Mouse (Mus musculus) intestine, embryonic 16.5 days (tissue): ENCODE results near the gene Gabrr3. TPM values are rescaled to one million over a fixed set of nuclear protein-coding genes. Genes with fewer than 3 reads are reported as not detected.

Source experiments
- ATAC-seq: fragments of 200-750 bp; cut with Nextera tagmentation; 2 replicates; pipeline ENCODE4 v1.8.0; 2017; ENCODE audit warnings: moderate TSS enrichment, moderate library complexity
- H3K27ac ChIP-seq: fragments of 300-500 bp; sonication (generic); 2 replicates; pipeline ENCODE4 v1.5.1; 2014; ENCODE audit warnings: mild to moderate bottlenecking, low read length
- H3K27me3 ChIP-seq: fragments of 300-500 bp; sonication (generic); replicated peaks from 2 replicates; pipeline ENCODE4 v1.6.1; 2014; ENCODE audit warnings: low read length, control low read depth, mixed read lengths; ENCODE audit not compliant: control insufficient read depth, insufficient read depth
- H3K36me3 ChIP-seq: fragments of 300-500 bp; sonication (generic); 2 replicates; pipeline ENCODE4 v1.6.1; 2014; ENCODE audit warnings: low read length, control low read depth; ENCODE audit not compliant: control insufficient read depth, insufficient read depth
- H3K4me1 ChIP-seq: fragments of 300-500 bp; sonication (generic); 2 replicates; pipeline ENCODE4 v1.6.1; 2014; ENCODE audit warnings: low read length, control low read depth, mixed read lengths; ENCODE audit not compliant: control insufficient read depth, insufficient read depth
- H3K4me2 ChIP-seq: fragments of 300-500 bp; sonication (generic); 2 replicates; pipeline ENCODE4 v1.6.1; 2014; ENCODE audit warnings: low read depth, low read length, control low read depth
- H3K4me3 ChIP-seq: fragments of 300-500 bp; sonication (generic); 2 replicates; pipeline ENCODE4 v1.5.1; 2014; ENCODE audit warnings: mild to moderate bottlenecking, low read length
- H3K9ac ChIP-seq: fragments of 300-500 bp; sonication (generic); 2 replicates; pipeline ENCODE4 v1.6.1; 2014; ENCODE audit warnings: low read depth, low read length
- H3K9me3 ChIP-seq: fragments of 300-500 bp; sonication (generic); 2 replicates; pipeline ENCODE4 v1.6.1; 2016; ENCODE audit warnings: low read length, control low read depth; ENCODE audit not compliant: control insufficient read depth
- WGBS: fragments of 180-500 bp; shearing (Covaris S2); extraction: QIAGEN DNeasy Blood & Tissue Kit; methylation state at CpG from one replicate; pipeline ENCODE4 v1.1.7; 2014; 5-methylcytosine and 5-hydroxymethylcytosine counted together
- polyA plus RNA-seq: library from polyadenylated mRNA; unstranded; fragments of >200 nt; fragmentation: Nextera tagmentation; extraction: Ambion mirVana; gene quantifications from 2 replicates; pipeline ENCODE4 v1.2.1, GENCODE M21; 2015

Gene Gabrr3
- polyA plus RNA-seq, 1 experiment from 2014 or later, result not detected

GRCm38 (mm10) chr16:59420237-59420866 lies 13.2 kb downstream of the Gabrr3 start:
- H3K27ac ChIP-seq, result no peak overlapping the region
- no peaks in the 10 kb centered on the region for H3K36me3 ChIP-seq
- H3K27me3 ChIP-seq, result no peaks in the 10 kb centered on the region
- WGBS, result 58% methylated on average over 9 of the region's 9 CpGs
- H3K4me3 ChIP-seq, result no peak overlapping the region
- no peaks in the 10 kb centered on the region for H3K4me1 ChIP-seq
- H3K4me2 ChIP-seq, result no peak overlapping the region
- no peak for ATAC-seq
- no peak overlapping the region for H3K9ac ChIP-seq
- H3K9me3 ChIP-seq, result no peaks in the 10 kb centered on the region

- H3K4me3 ChIP-seq, result no peak overlapping the region
- H3K4me1 ChIP-seq, result no peaks in the 10 kb centered on the region
- H3K27me3 ChIP-seq, result no peaks in the 10 kb centered on the region
- ATAC-seq, result peak; percentile 63; the same call in 1 of the 2 replicates
- no peak overlapping the region for H3K27ac ChIP-seq
- H3K9ac ChIP-seq, result no peak overlapping the region
- WGBS, result 8% methylated on average over 6 of the region's 6 CpGs
- H3K4me2 ChIP-seq, result no peak overlapping the region
- H3K9me3 ChIP-seq, result no peaks in the 10 kb centered on the region
- no peaks in the 10 kb centered on the region for H3K36me3 ChIP-seq
Measured at GRCm38 (mm10) chr16:59420867-59421251, 13.7 kb downstream of the Gabrr3 start.

GRCm38 (mm10) chr16:59421571-59422345 lies 14.6 kb downstream of the Gabrr3 start:
- no peak overlapping the region for H3K4me3 ChIP-seq
- no peaks in the 10 kb centered on the region for H3K36me3 ChIP-seq
- no peak overlapping the region for H3K27ac ChIP-seq
- H3K4me2 ChIP-seq, result no peak overlapping the region
- ATAC-seq, result no peak
- no peak overlapping the region for H3K9ac ChIP-seq
- H3K27me3 ChIP-seq, result no peaks in the 10 kb centered on the region
- no peaks in the 10 kb centered on the region for H3K4me1 ChIP-seq
- H3K9me3 ChIP-seq, result no peaks in the 10 kb centered on the region
- 50% methylated on average over 13 of the region's 13 CpGs for WGBS

GRCm38 (mm10) chr16:59427960-59428359 lies 20.8 kb downstream of the Gabrr3 start:
- no peaks in the 10 kb centered on the region for H3K27me3 ChIP-seq
- no peak for ATAC-seq
- H3K4me2 ChIP-seq, result no peak overlapping the region
- H3K4me3 ChIP-seq, result no peak overlapping the region
- 67% methylated on average over 7 of the region's 7 CpGs for WGBS
- H3K27ac ChIP-seq, result no peak overlapping the region
- no peaks in the 10 kb centered on the region for H3K4me1 ChIP-seq
- H3K9ac ChIP-seq, result no peak overlapping the region
- no peaks in the 10 kb centered on the region for H3K36me3 ChIP-seq
- H3K9me3 ChIP-seq, result no peaks in the 10 kb centered on the region

GRCm38 (mm10) chr16:59433181-59433580 lies 26.0 kb downstream of the Gabrr3 start:
- ATAC-seq, result no peak
- H3K4me1 ChIP-seq, result no peaks in the 10 kb centered on the region
- no peaks in the 10 kb centered on the region for H3K27me3 ChIP-seq
- no peak overlapping the region for H3K27ac ChIP-seq
- H3K4me2 ChIP-seq, result no peak overlapping the region
- H3K4me3 ChIP-seq, result no peak overlapping the region
- 69% methylated on average over 11 of the region's 11 CpGs for WGBS
- no peaks in the 10 kb centered on the region for H3K36me3 ChIP-seq
- no peak overlapping the region for H3K9ac ChIP-seq
- H3K9me3 ChIP-seq, result no peaks in the 10 kb centered on the region

GRCm38 (mm10) chr16:59444880-59445559 lies 37.9 kb downstream of the Gabrr3 start:
- no peaks in the 10 kb centered on the region for H3K36me3 ChIP-seq
- ATAC-seq, result no peak
- H3K4me2 ChIP-seq, result no peak overlapping the region
- H3K4me3 ChIP-seq, result no peak overlapping the region
- no peaks in the 10 kb centered on the region for H3K4me1 ChIP-seq
- no peaks in the 10 kb centered on the region for H3K27me3 ChIP-seq
- H3K9ac ChIP-seq, result no peak overlapping the region
- no peak overlapping the region for H3K27ac ChIP-seq
- no peaks in the 10 kb centered on the region for H3K9me3 ChIP-seq
- 80% methylated on average over 7 of the region's 7 CpGs for WGBS

- no peak overlapping the region for H3K4me2 ChIP-seq
- WGBS, result 83% methylated on average over 1 of the region's 1 CpGs
Measured at GRCm38 (mm10) chr16:59448181-59448580, 41.0 kb downstream of the Gabrr3 start.

GRCm38 (mm10) chr16:59449092-59449491 lies 42.0 kb downstream of the Gabrr3 start:
- no peak for ATAC-seq
- H3K27me3 ChIP-seq, result no peaks in the 10 kb centered on the region
- H3K9me3 ChIP-seq, result no peaks in the 10 kb centered on the region
- H3K4me1 ChIP-seq, result no peaks in the 10 kb centered on the region
- H3K4me3 ChIP-seq, result no peak overlapping the region
- no peak overlapping the region for H3K9ac ChIP-seq
- H3K36me3 ChIP-seq, result no peaks in the 10 kb centered on the region
- no peak overlapping the region for H3K27ac ChIP-seq
- H3K4me2 ChIP-seq, result no peak overlapping the region

More at GRCm38 (mm10) chr16:59448181-59448580, 41.0 kb downstream of the Gabrr3 start:
- H3K27me3 ChIP-seq, result no peaks in the 10 kb centered on the region
- H3K9ac ChIP-seq, result no peak overlapping the region
- H3K36me3 ChIP-seq, result no peaks in the 10 kb centered on the region
- no peak overlapping the region for H3K4me3 ChIP-seq
- H3K27ac ChIP-seq, result no peak overlapping the region
- no peak for ATAC-seq
- no peaks in the 10 kb centered on the region for H3K4me1 ChIP-seq
- H3K9me3 ChIP-seq, result no peaks in the 10 kb centered on the region

GRCm38 (mm10) chr16:59451813-59452212 lies 44.7 kb downstream of the Gabrr3 start:
- Histone ChIP-seq H3K9me3 (no peaks in the 10 kb centered on the region), H3K27me3 (no peaks in the 10 kb centered on the region), H3K4me3 (no peak overlapping the region), H3K36me3 (no peaks in the 10 kb centered on the region), H3K9ac (no peak overlapping the region), H3K4me2 (no peak overlapping the region), H3K27ac (no peak overlapping the region), H3K4me1 (no peaks in the 10 kb centered on the region)
- WGBS, result 84% methylated on average over 5 of the region's 5 CpGs
- no peak for ATAC-seq
